Mouse (Mus musculus): ENCODE results near the gene Sulf2. TPM values are rescaled to one million over a fixed set of nuclear protein-coding genes. Genes with fewer than 3 reads are reported as not detected.

Gene Sulf2
- polyA plus RNA-seq, 1 experiment = 20.0 TPM

- Histone ChIP-seq H3K4me1 (ENCODE audit: control insufficient read depth, insufficient read depth, insufficient read length) (peaks cover 24% of the 10 kb centered on the region), H3K4me3 (ENCODE audit: extremely low read depth, insufficient read depth, insufficient read length) (no peak overlapping the region), H3K27me3 (ENCODE audit: control insufficient read depth, insufficient read depth, low read length) (no peaks in the 10 kb centered on the region), H3K27ac (ENCODE audit: insufficient read depth, low read length) (no peak overlapping the region), H3K36me3 (ENCODE audit: control insufficient read depth, insufficient read depth, low read length) (no peaks in the 10 kb centered on the region)
- TF ChIP-seq CTCF (IDR thresholded peaks at IDR 0.05; ENCODE audit: extremely low read depth, insufficient read depth, insufficient read length, insufficient replicate concordance) (no peak), POLR2A (IDR thresholded peaks at IDR 0.05; ENCODE audit: low read depth, low read length) (no peak)
- no peak for DNase-seq (ENCODE audit: low read depth in 1 of 2, low spot score in 2 of 2)
- 41% methylated on average over 4 of the region's 4 CpGs for WGBS
Observed at GRCm38 (mm10) chr2:166029232-166029631, 126.2 kb downstream of the Sulf2 start.

- no peak for TF ChIP-seq CTCF (IDR thresholded peaks at IDR 0.05; ENCODE audit: extremely low read depth, insufficient read depth, insufficient read length, insufficient replicate concordance)
- TF ChIP-seq POLR2A (IDR thresholded peaks at IDR 0.05; ENCODE audit: low read depth, low read length) = no peak
- DNase-seq (ENCODE audit: low read depth in 1 of 2, low spot score in 2 of 2) = no peak
- WGBS = 91% methylated on average over 3 of the region's 3 CpGs
- Histone ChIP-seq H3K27me3 (ENCODE audit: control insufficient read depth, insufficient read depth, low read length) (no peaks in the 10 kb centered on the region), H3K4me3 (ENCODE audit: extremely low read depth, insufficient read depth, insufficient read length) (no peak overlapping the region), H3K4me1 (ENCODE audit: control insufficient read depth, insufficient read depth, insufficient read length) (peaks cover 30% of the 10 kb centered on the region), H3K36me3 (ENCODE audit: control insufficient read depth, insufficient read depth, low read length) (no peaks in the 10 kb centered on the region), H3K27ac (ENCODE audit: insufficient read depth, low read length) (no peak overlapping the region)
Observed at GRCm38 (mm10) chr2:166027834-166028233, 127.6 kb downstream of the Sulf2 start.

GRCm38 (mm10) chr2:166025943-166026342 lies 129.5 kb downstream of the Sulf2 start:
- 75% methylated on average over 5 of the region's 5 CpGs for WGBS
- Histone ChIP-seq H3K36me3 (ENCODE audit: control insufficient read depth, insufficient read depth, low read length) (no peaks in the 10 kb centered on the region), H3K4me1 (ENCODE audit: control insufficient read depth, insufficient read depth, insufficient read length) (peaks cover 32% of the 10 kb centered on the region), H3K4me3 (ENCODE audit: extremely low read depth, insufficient read depth, insufficient read length) (no peak overlapping the region), H3K27ac (ENCODE audit: insufficient read depth, low read length) (no peak overlapping the region), H3K27me3 (ENCODE audit: control insufficient read depth, insufficient read depth, low read length) (no peaks in the 10 kb centered on the region)
- no peak for DNase-seq (ENCODE audit: low read depth in 1 of 2, low spot score in 2 of 2)
- TF ChIP-seq CTCF (IDR thresholded peaks at IDR 0.05; ENCODE audit: extremely low read depth, insufficient read depth, insufficient read length, insufficient replicate concordance) = no peak
- no peak for TF ChIP-seq POLR2A (IDR thresholded peaks at IDR 0.05; ENCODE audit: low read depth, low read length)

GRCm38 (mm10) chr2:166024621-166025020 lies 130.8 kb downstream of the Sulf2 start:
- Histone ChIP-seq H3K36me3 (ENCODE audit: control insufficient read depth, insufficient read depth, low read length) (no peaks in the 10 kb centered on the region), H3K4me3 (ENCODE audit: extremely low read depth, insufficient read depth, insufficient read length) (no peak overlapping the region), H3K27me3 (ENCODE audit: control insufficient read depth, insufficient read depth, low read length) (no peaks in the 10 kb centered on the region), H3K4me1 (ENCODE audit: control insufficient read depth, insufficient read depth, insufficient read length) (peaks cover 31% of the 10 kb centered on the region), H3K27ac (ENCODE audit: insufficient read depth, low read length) (no peak overlapping the region)
- no peak for TF ChIP-seq POLR2A (IDR thresholded peaks at IDR 0.05; ENCODE audit: low read depth, low read length)
- no peak for TF ChIP-seq CTCF (IDR thresholded peaks at IDR 0.05; ENCODE audit: extremely low read depth, insufficient read depth, insufficient read length, insufficient replicate concordance)
- DNase-seq (ENCODE audit: low read depth in 1 of 2, low spot score in 2 of 2) = no peak
- WGBS = 84% methylated on average over 4 of the region's 4 CpGs

GRCm38 (mm10) chr2:166024079-166024478 lies 131.4 kb downstream of the Sulf2 start:
- TF ChIP-seq POLR2A (IDR thresholded peaks at IDR 0.05; ENCODE audit: low read depth, low read length) (no peak), CTCF (IDR thresholded peaks at IDR 0.05; ENCODE audit: extremely low read depth, insufficient read depth, insufficient read length, insufficient replicate concordance) (no peak)
- H3K4me3 ChIP-seq (ENCODE audit: extremely low read depth, insufficient read depth, insufficient read length) = no peak overlapping the region
- no peak overlapping the region for H3K27ac ChIP-seq (ENCODE audit: insufficient read depth, low read length)
- H3K36me3 ChIP-seq (ENCODE audit: control insufficient read depth, insufficient read depth, low read length) = no peaks in the 10 kb centered on the region
- H3K27me3 ChIP-seq (ENCODE audit: control insufficient read depth, insufficient read depth, low read length) = no peaks in the 10 kb centered on the region
- peaks cover 31% of the 10 kb centered on the region for H3K4me1 ChIP-seq (ENCODE audit: control insufficient read depth, insufficient read depth, insufficient read length)
- 73% methylated on average over 3 of the region's 3 CpGs for WGBS
- no peak for DNase-seq (ENCODE audit: low read depth in 1 of 2, low spot score in 2 of 2)

Other genes with a start within 250 kb of the Sulf2 start
- gene Ncoa3, start 163.0 kb downstream of the Sulf2 start, polyA plus RNA-seq (2012; rRNA removed) = 48.4 and 67.9 TPM in 2 replicates

Measured in spleen, adult 2 months (tissue).